Mouse (Mus musculus) liver, postnatal 0 days (tissue): ENCODE results near the gene Pdcd6ip. TPM values are rescaled to one million over a fixed set of nuclear protein-coding genes. Genes with fewer than 3 reads are reported as not detected.

Experiments
- ATAC-seq: fragments of 200-750 bp; cut with Nextera tagmentation; 2 replicates; pipeline ENCODE4 v1.8.0; 2017; ENCODE audit warnings: mild to moderate bottlenecking, moderate library complexity
- DNase-seq: peaks from one replicate; pipeline ENCODE4 v3.0.0-alpha.2; 2016
- H3K27ac ChIP-seq: fragments of 300-500 bp; sonication (generic); 2 replicates; pipeline ENCODE4 v1.5.1; 2014; ENCODE audit warnings: antibody characterized with exemption, moderate library complexity, mild to moderate bottlenecking, low read depth
- H3K27me3 ChIP-seq: fragments of 300-500 bp; sonication (generic); 2 replicates; pipeline ENCODE4 v1.6.1; 2014; ENCODE audit warnings: low read length, control low read depth, mixed read lengths; ENCODE audit not compliant: insufficient read depth
- H3K36me3 ChIP-seq: fragments of 300-500 bp; sonication (generic); replicated peaks from 2 replicates; pipeline ENCODE4 v1.6.1; 2014; ENCODE audit warnings: mild to moderate bottlenecking, control low read depth, low read length, moderate library complexity, mixed read lengths; ENCODE audit not compliant: insufficient read depth
- H3K4me1 ChIP-seq: fragments of 300-500 bp; sonication (generic); 2 replicates; pipeline ENCODE4 v1.6.1; 2014; ENCODE audit warnings: antibody characterized with exemption, mild to moderate bottlenecking, control low read depth; ENCODE audit not compliant: insufficient read depth
- H3K4me2 ChIP-seq: fragments of 300-500 bp; sonication (generic); 2 replicates; pipeline ENCODE4 v1.6.1; 2014; ENCODE audit warnings: low read depth, mild to moderate bottlenecking, low read length, moderate library complexity, mixed read lengths
- H3K4me3 ChIP-seq: fragments of 300-500 bp; sonication (generic); 2 replicates; pipeline ENCODE4 v1.5.1; 2014; ENCODE audit warnings: low read depth, low read length
- H3K9ac ChIP-seq: fragments of 300-500 bp; sonication (generic); replicated peaks from 2 replicates; pipeline ENCODE4 v1.6.1; 2014; ENCODE audit warnings: mild to moderate bottlenecking, moderate library complexity
- H3K9me3 ChIP-seq: fragments of 300-500 bp; sonication (generic); 2 replicates; pipeline ENCODE4 v1.6.1; 2016; ENCODE audit warnings: mild to moderate bottlenecking, control low read depth, low read length, mixed read lengths
- CTCF ChIP-seq: sonication (generic); IDR thresholded peaks from 2 replicates; pipeline ENCODE4 v1.5.1; 2016; ENCODE audit warnings: antibody characterized with exemption, low read depth
- EP300 ChIP-seq: IDR thresholded peaks from 2 replicates; pipeline ENCODE4 v1.6.1; 2016; ENCODE audit warnings: antibody characterized with exemption, low read depth, mild to moderate bottlenecking
- WGBS: fragments of 180-500 bp; shearing (Covaris S2); extraction: QIAGEN DNeasy Blood & Tissue Kit; methylation state at CpG from one replicate; pipeline ENCODE4 v1.1.7; 2014; ENCODE audit not compliant: insufficient replicate concordance; 5-methylcytosine and 5-hydroxymethylcytosine counted together
- polyA plus RNA-seq: library from polyadenylated mRNA; unstranded; fragments of >200 nt; fragmentation: Nextera tagmentation; extraction: Ambion mirVana; gene quantifications from 2 replicates; pipeline ENCODE4 v1.2.1, GENCODE M21; 2015

Pdcd6ip gene
- polyA plus RNA-seq, 1 experiment from 2014 or later, result 26.8 TPM

DNA sequence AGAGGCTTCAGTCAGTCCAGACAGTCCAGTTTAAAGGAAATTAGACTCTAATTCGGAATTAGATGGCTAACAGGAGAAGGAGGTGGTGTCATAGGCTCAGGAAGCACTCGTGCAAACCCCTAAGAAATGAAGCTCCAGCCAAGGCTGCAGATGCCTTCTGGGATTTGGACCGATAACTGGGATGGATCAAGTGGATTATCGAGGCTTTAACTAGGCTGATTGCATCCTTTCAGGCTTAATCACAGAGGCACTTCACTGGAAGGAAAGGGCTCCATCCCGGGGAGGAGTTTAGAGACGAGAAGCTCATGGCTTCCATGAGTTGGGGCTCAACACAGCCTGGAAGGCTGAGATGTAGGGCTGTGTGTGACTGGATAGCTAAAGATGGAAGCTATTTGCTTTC lies 84.0 kb downstream of the Pdcd6ip start:
- no peak for ATAC-seq
- Histone ChIP-seq H3K4me2 (no peak overlapping the region), H3K4me3 (no peak overlapping the region), H3K27ac (no peak overlapping the region), H3K36me3 (no peaks in the 10 kb centered on the region), H3K9me3 (no peaks in the 10 kb centered on the region), H3K9ac (no peak overlapping the region), H3K4me1 (no peaks in the 10 kb centered on the region), H3K27me3 (no peaks in the 10 kb centered on the region)
- 64% methylated on average over 6 of the region's 6 CpGs for WGBS
- DNase-seq, result no peak
- TF ChIP-seq CTCF, result no peak
- TF ChIP-seq EP300, result no peak

DNA sequence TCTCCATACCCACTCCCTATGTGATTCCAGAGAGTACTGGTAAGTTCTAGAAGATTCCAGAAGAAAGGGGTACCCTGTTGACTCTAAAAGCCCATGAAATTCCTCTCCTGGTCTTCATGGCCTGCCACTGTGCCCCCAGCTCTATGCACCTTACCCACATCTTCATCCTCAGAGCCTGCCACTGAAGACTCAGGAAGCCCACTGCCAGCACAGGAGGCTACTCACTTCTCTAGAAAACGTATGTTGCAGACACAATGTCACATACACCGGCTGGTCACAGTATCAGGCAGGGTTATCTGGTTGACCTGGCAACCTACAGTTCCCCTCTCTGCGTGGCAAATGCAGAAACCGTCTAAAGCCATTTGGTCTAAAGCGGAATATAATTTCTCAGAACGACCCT lies 91.0 kb downstream of the Pdcd6ip start:
- TF ChIP-seq CTCF (no peak), EP300 (no peak)

DNA sequence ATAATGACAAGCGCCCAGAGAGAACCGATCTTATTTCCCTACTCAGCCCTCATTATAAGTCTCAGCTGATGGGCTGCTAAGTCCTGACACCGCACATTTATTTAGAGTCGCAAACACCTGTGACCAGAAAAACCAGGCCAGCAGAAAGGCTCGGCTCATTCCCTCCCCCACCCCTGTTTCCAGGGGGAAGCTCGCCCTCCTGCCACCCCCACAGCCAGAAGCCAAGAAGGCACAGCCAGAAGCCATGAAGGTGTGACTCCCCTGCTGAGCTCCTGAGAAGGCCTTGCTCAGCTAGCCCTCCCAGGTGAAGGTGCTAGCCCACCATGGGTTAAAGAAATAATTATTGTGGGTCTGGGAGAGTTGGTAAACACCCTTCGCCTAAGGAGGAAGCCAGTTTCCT lies 97.3 kb downstream of the Pdcd6ip start:
- DNase-seq, result no peak
- no peaks in the 10 kb centered on the region for H3K9me3 ChIP-seq
- no peak for TF ChIP-seq EP300
- no peak for TF ChIP-seq CTCF

More for the DNA sequence above, 91.0 kb downstream of the Pdcd6ip start:
- H3K27me3 ChIP-seq, result no peaks in the 10 kb centered on the region
- 76% methylated on average over 6 of the region's 6 CpGs for WGBS
- no peak overlapping the region for H3K4me2 ChIP-seq
- no peak overlapping the region for H3K4me3 ChIP-seq
- DNase-seq, result no peak
- no peaks in the 10 kb centered on the region for H3K36me3 ChIP-seq
- no peaks in the 10 kb centered on the region for H3K9me3 ChIP-seq
- H3K4me1 ChIP-seq, result no peaks in the 10 kb centered on the region
- no peak overlapping the region for H3K9ac ChIP-seq
- ATAC-seq, result no peak
- H3K27ac ChIP-seq, result no peak overlapping the region

DNA sequence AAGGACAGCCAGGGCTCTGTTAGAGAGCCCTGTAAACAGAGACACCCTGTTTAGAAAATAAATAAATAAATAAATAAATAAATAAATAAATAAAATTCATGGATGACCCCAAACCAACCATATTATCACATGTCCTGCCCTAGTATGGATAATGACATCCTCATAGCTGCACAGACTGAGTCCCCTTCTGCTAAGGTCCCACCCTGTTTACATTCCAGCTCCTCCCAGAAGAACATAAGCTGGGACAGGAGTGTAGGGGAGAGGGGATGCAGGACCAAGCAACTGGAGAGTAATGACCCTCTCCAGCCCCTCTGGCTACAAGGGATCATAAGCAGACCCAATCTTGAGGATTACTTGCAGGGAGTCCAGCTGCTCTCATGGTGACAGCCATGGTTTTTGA lies 105.9 kb downstream of the Pdcd6ip start:
- ATAC-seq (no peak), DNase-seq (no peak)
- no peaks in the 10 kb centered on the region for H3K27me3 ChIP-seq
- H3K9me3 ChIP-seq, result no peaks in the 10 kb centered on the region
- TF ChIP-seq CTCF (no peak), EP300 (no peak)
- H3K4me1 ChIP-seq, result no peaks in the 10 kb centered on the region
- H3K4me2 ChIP-seq, result no peak overlapping the region
- no peaks in the 10 kb centered on the region for H3K36me3 ChIP-seq
- H3K4me3 ChIP-seq, result no peak overlapping the region
- no peak overlapping the region for H3K9ac ChIP-seq
- no peak overlapping the region for H3K27ac ChIP-seq

More for the DNA sequence above, 97.3 kb downstream of the Pdcd6ip start:
- H3K27ac ChIP-seq, result no peak overlapping the region
- ATAC-seq, result no peak
- no peak overlapping the region for H3K4me3 ChIP-seq
- H3K4me1 ChIP-seq, result no peaks in the 10 kb centered on the region
- H3K27me3 ChIP-seq, result no peaks in the 10 kb centered on the region
- WGBS, result 50% methylated on average over 7 of the region's 7 CpGs
- no peak overlapping the region for H3K4me2 ChIP-seq
- no peaks in the 10 kb centered on the region for H3K36me3 ChIP-seq
- H3K9ac ChIP-seq, result no peak overlapping the region

Other genes with a start within 250 kb of the Pdcd6ip start
- 3.9 and 4.9 TPM in 2 replicates for gene Clasp2, start 33.2 kb upstream of the Pdcd6ip start, polyA plus RNA-seq
- gene Ubp1, start 222.7 kb upstream of the Pdcd6ip start, polyA plus RNA-seq, result 22.6 and 22.8 TPM in 2 replicates